Mouse (Mus musculus) megakaryocyte-erythroid progenitor cell, adult 5-6 weeks (primary cell): ENCODE measurements around the gene Zfp422. TPM values are rescaled to one million over a fixed set of nuclear protein-coding genes. Genes with fewer than 3 reads are reported as not detected.
"Not testable (repeated sequence)": the region's sequence is repeated elsewhere in the genome, so short reads cannot be mapped to it uniquely, and the experiment has no call there.

Source experiments
- ATAC-seq: replicated peaks from 2 replicates; pipeline ENCODE4 v1.8.0; 2016; ENCODE audit warnings: mild to moderate bottlenecking, inconsistent platforms; ENCODE audit not compliant: severe bottlenecking, poor library complexity, low FRiP score, low TSS enrichment
- total RNA-seq, 2 experiments: library from RNA; stranded (forward) in 1 of 2; stranded (reverse) in 1 of 2; fragments of 200-1000, 215-1000 nt in 1 of 2; fragments of >200 nt in 1 of 2; fragmentation: Nextera tagmentation in 1 of 2; gene quantifications; 2 replicates each; pipeline ENCODE4 v1.2.3; 2014 to 2017

Zfp422 gene
- total RNA-seq, 2 experiments from 2014 or later: 21.2 to 36.2 TPM

DNA sequence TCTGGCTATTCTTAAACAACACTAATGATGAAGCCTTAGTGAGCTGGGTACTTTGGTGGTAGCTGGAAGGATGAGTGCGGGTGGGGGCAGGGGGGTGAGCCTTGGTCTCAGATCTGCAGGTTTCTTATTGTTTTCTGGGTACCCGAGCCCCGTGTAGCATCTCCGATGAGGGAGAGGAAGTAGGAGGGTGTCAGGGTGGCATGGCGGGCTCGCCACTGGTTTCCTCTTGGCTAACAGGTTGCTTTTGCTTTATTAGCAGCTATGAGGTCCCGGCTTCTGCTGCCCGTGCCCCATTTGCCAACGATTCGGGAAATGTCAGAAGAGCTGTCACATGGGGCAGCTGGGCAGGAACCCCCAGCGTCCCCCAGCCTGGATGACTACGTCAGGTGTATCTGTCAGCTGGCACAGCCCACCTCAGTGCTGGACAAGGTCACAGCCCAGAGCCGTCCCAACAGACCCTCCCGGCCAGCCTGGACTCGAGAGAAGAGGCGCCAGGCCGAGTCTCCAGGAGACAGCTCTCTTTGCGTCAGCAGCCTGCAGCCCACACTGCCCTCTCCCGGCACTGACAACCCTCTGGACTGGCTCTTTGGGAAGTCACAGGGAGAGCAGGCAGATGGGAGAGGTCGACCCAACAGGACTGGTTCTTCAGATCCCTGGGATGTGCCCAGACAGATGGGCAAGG is 22.8 kb upstream of the Zfp422 start:
- no peak for ATAC-seq

DNA sequence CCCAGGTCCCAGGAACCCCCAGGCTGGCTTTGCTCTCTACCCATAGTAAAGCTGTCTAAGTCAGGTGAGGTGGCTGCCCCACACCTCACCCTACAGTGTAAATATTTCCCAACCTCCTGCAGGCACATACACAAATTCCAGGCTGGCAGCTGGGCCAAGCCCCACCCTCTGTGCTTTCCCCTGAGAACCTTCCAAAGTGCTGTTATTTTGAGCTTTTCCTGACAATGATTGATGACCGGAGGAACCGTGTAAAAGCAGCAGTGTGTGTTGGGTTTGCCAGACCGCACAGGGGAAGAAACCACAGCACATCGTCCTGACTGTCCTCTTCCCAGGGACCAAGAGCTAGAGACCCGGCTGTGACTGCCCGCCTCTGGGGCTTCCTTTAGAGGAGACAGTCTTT is 21.6 kb upstream of the Zfp422 start, which contains the start of gene Depp1:
Depp1 (plus strand) TSS at position 204 of the 400 bp plus-strand sequence.
- no peak for ATAC-seq

DNA sequence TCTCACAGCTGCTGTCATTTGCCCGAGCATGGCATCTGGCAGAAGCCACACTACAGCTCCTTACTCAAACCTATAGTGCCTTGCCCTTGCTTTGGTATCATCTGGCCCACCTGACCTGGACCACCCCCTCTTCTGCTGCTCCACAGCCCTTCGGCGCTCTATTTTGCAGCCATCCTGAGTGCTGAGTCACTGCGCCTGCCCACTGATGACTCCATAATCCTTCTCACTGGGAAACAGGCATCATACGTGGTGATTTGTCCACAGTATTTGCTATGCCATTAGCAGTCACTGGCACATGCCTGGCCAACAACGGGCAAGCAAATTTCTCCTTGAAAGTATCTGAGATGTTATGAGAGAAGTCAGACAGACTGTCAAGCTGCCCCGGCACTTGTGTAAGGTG is 21.0 kb upstream of the Zfp422 start:
- peak; percentile 23; the same call in 1 of the 2 replicates for ATAC-seq

DNA sequence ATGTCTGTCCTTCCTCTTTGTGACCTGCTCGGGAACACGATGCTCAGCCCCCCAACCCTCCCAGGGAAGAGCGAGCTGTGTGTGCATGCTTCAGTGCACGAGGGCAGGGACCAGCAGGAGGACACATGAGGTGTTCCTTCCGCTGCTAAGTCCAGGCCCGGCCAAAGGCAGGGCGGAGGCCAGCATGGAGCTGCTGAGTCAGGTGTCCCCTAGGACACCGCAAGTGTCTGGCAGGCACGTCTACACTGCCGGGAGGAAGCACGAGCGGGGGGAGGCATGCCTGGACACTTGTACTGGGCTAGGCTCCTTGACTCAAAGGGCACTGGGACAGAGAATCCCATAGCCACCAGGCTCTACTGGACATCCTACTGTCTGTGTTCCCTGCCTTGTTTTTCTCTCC is 19.0 kb upstream of the Zfp422 start:
- ATAC-seq: no peak

DNA sequence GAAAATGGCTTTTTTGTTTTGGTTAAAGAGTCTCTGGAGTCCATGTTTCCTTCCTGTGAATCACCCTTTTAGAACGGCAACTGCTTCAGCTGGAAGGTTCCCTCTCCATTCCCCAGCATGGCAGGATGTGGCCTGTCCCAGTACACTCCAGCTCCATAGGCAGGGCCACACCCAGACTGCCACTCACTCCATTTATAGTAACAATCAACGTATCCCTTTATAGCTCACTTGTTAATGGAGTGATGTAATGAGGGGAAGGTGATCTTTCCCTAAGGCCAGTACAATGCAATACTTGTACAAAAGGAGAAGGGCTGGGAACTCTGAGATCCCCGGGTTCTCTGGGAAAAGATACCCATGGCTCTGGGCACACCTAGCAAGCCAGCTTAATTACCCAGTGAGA is 15.5 kb upstream of the Zfp422 start:
- ATAC-seq: no peak

DNA sequence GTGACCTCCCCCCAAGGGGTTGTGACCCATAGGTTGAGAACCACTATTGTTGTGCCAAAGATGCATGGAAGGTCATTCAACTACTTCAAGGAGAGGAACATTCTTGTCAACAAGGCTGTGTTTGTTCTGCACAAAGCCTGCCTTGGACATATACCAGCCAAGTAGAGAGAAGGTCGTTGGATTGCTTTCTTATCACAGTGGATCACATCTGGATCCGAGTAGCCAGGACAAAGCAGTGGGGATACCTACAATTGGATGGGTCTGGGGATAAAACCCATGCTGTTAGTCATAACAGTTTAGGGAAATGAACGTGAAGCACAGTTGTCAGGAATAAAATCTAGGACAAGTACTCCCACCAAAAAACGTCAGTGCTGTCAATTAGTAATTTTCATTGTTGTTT is 15.1 kb upstream of the Zfp422 start:
- no peak for ATAC-seq

DNA sequence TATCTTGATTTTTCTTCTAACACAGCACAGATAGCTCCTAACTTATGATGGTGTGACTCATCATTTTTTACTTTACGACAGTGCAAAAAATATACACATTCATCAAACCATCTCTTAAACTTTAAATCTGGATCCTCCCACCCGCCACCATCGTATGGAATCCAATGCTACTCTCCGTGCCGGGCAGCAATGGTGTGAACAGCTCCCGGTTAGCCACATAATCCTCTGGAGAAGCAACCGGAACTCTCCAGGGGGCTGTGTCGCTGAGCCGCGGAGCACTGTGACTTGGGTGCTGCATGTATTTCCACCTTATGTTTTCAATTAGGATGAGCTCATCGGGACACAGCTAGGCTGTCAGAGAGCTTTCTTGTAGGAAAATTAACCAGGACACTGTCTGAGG is 14.1 kb upstream of the Zfp422 start:
- ATAC-seq: no peak

DNA sequence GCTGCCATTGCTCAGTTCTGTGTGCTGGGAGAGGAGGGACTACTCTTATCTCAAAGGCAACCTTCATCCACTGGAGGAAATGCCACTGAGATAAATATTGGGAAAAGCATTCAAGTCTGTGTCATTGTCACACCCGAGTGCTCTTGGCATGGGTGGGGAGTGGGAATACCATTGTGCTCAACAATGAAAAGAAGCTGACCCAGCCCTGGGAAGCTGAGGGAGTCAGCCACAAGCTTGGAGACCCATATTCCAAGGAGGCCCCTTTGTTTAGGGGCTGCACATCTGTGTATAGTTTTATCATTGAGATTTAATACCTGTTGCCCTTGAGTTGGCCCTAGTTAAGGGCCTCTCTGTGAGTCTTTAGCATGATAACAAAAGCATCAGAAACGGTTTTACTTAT is 10.9 kb upstream of the Zfp422 start:
- ATAC-seq: no peak

DNA sequence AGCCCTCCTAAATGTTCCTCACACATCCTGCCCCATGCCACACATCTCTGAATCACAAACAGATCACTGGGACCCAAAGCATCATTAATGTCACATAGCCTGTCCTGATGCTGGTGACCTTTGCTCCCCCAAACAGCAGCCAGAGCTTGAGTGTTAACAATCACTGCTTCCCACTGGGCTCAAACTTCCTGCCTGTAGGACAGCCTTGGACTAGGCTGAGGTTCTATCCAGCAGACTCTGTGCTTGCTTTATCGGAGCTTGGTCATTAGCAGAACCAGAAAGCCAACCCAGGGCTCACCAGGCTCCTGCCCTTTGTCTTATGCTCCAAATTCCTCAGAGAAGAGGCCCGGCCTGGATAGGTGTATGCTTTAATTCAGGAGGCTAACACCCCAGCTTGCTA is 10.1 kb upstream of the Zfp422 start:
- no peak for ATAC-seq

DNA sequence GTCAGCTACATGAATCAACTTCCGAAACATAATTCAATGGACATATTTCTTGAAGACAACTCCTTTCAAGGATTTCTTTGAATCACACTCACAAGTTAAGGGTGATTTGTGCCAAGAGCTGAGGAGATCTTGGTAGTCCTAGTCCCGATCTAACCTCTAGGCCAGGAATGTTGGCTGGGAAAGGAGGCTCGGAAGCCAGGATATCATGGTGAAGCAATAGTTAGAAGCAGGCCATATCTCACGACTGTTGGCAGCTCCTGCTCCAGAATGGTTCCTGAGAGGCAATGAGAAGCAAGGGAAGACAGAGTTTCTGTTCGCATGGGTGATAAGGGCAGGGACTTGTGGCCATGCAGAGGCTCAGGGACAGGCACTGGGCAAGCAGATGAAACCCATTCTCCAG is 8.7 kb upstream of the Zfp422 start:
- ATAC-seq: no peak

DNA sequence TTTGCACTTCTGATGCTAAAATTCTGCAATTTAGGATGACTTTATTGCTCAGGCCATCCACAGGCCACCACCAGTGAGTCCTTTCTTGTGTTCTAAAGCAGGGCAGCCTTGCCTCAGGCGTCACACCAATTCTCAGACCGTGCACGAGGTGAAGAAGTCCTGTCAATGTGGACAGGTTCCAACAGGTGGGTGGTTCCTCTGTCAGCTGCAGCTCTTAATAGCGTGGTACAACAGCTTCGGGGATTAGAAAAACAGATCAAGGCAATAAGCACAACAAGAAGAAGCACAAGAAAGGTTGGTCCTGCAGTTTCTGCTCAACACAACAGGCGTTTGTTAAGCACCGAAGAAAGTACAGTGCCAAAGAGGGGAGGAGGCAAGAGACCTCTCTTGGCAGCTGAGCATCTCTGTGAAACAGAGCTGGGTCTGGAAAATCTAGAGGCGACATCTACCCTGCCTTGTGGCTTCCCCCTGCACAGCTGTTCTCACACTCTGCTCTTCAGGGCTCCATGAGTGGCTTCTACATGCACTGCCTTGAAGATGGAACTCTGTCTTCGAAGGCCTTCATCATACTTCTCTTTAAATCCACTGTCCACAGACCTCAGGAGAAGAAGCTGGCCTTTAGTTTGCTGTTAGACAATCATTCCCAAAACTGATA is 7.9 kb upstream of the Zfp422 start:
- ATAC-seq: no peak

DNA sequence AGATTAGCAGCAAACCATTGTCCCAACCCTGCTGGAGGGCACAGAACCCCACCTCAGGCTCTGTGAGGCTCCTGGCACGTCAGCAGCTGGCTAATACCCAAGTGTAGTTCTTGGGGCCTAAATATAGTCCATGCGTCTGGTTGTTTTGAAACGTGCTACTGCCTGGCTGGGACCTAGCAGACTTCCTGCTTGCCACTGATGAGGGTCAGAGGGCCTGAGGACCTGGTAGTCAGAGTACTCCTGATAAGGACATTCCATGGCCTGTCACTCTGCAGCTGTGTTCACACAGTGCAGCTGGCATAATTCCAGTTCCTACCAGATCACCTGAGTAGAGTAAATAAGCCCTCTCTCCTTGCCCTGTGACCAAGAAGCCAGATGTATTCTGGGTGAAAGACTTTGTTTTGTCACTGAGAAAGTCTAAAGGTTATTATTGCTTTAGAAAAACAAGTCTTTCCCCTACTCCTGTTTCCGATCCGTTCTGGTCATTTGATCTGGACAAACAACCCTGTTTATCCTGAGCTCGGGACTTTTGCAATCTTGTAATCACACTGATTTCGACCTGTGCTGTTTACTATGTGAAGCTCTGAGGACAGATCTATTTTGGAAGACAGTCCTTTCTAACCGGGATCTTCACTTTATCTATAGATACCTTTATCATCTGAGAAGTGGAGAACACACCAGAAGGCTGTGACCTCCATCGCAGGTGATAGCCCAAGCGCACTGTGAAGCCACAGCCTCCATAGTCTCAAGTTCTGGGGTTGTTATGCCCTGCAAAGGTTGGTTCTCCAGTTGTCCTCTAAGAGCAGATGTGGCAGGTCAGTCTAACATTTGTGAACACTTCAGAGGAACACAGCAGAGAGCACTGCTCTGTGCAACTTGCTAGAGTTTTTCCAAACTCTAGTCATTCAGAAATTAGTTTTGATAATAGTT is 6.7 kb upstream of the Zfp422 start:
- ATAC-seq: peak; percentile 35; the same call in 1 of the 2 replicates

DNA sequence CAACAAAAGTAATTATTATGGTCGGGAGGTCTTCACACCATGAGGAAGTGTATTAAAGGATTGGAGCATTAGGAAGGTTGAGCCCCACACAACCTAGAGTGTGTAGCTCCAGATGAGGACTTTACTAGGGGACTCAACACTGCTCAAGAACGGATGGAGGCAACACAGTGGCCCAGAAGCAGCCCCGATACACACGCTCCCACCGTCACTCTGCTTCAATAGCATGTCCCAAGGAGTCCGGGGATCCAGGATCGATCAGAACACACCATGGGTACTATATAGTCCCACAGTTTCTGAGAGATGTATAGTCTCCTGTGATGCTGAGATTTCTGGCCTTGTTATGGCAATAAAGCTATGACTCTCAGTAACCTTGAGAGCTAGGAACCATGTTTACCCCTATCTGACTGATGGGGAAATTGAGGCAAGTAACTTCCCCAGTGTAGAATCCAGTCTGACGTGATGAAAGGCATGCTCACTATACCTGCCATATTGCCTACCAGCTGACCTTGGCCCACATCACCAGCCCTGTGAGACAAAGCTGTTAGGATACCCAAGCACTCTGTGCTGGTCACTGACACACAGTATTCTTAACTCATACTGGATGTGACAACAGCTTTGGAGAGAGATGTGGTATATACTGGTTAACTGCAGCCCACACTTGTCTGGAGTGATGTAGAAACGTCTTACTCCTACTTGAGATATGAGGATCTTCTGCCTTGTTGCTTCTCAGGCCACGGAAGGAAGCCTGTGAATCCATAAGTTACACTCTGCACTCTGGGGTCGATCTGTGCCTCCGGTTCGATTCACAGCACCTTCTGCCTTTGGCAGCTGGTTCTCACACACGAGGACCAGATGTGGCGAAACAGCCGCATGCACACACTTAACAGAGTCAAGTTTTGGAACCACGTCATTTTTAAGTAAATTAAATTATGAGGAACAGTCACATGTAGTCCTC is 5.2 kb upstream of the Zfp422 start:
- no peak for ATAC-seq

DNA sequence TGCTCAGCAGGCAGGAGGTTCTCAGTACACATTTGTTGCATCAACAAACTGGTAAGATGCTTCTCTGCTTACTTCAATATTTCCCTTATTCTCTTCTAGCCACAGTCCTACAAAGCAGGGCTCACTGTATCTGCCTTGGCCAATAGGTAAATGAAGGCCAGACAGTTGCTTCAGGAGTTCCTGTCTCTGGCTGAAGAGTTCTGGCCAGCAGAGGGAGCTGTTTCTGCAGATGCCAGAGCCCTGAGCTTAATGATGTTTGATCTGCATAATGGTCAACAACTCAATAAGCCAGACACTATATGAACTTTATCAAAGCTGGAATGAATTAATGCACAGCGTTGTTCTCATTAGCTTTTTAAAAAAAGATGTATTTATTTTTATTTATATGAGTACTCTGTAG is 3.3 kb upstream of the Zfp422 start:
- peak; percentile 61 for ATAC-seq

DNA sequence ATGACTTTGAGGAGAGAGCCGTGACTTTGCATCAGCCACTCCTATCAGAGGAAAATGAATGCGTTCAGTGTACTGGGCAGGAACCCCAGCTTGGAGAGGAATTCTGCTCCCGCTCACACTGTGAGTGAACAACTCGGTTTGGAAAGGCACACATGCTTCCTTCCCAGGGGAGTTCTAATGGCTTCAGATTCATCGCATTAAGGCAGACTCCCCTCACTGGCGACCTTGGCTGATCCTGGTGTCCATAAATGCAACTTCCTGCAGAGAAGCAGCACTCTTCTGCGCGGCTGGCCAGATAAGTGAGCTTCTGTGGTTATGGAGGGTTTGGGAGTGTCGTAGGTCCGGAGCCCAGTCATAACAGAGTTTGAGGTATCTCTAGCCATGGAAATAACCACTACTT is 967 bp upstream of the Zfp422 start:
- no peak for ATAC-seq

DNA sequence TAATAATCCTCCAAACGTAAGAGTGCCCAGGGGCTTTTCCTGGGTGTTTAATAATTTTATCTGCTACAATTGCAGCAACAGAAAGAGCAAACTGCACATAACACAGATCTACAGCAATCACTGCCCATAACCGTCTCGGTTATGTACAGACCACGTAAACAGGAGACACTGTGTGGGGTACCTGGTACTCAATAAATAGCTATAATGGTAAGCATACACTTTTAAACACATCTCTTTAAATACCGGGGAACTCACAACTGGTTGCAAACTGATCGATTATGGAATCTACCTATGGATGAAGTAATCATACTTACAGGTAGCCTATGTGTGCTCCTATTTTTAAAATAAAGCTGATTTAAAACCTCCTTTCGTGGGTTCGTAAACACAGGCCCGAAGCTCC is 704 bp downstream of the Zfp422 start:
- ATAC-seq: no peak

DNA sequence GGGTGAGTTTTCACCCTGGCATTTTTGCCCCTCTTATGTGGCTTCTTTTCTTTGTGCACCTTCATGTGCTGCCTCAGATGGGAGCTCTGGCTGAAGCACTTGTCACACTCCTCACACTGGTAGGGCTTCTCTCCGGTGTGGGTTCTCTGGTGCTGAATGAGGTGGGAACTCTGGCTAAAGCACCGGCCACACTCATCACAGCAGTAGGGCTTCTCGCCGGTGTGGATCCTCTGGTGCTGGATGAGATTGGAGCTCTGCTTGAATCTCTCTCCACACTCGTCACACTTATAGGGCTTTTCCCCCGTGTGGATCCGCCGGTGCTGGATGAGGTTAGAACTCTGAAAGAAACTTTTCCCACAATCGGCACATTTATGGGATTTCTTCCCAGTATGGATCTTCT is 2.4 kb downstream of the Zfp422 start:
- ATAC-seq: not testable (repeated sequence)

DNA sequence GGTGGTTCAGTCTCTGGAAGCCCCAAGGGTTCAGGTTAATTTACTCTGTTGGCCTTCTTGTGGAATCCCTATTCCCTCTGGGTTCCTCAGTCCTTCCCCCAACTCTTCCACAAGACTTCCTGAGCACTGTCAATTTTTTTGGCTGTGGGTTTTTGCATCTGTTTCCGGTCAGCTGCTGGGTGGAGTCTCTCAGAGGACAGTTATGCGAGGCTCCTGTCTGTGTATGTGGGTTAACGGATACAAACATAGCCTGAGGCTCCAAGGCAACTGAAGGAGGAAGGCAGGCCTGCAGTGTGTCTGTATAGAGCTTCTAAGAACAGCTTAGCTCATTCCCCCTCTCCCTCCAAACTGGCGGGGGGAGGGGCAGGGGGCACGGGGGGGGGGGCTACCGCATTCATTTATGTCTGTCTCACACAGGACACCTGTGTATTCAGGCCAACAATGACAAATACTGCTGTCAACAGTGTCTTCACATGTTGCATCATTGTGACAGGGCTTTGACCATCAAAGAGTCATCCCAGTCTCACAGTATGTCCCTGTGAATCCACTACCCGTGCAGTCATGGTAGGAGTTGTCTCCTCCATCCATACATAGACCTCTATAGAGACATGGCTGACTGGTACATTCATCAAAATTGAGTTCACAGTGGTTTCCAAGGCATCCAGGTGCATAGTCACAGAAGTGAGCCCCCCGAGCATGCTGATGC is 7.3 kb downstream of the Zfp422 start:
- no peak for ATAC-seq

DNA sequence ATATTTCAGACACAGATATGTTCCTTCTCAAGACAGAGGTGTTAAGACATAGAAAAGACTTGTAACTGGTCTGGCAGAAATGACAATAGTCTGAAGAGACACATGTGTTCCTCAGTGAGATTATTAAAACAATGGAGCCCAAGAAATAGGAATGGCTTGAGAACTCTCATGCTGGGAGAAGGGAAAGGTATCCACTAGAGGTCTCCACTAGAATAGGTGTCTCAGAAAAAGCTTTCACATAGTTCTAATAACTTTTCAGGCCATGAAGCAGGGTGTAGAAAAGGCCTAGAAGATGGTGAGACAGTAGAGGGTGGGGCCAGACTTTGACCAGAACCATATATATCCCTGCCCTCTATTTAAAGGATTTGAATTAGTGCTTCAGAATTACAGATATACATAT is 10.7 kb downstream of the Zfp422 start:
- no peak for ATAC-seq
